Mouse (Mus musculus) limb, embryonic 15.5 days (tissue): ENCODE results near the gene Cntn1. TPM values are rescaled to one million over a fixed set of nuclear protein-coding genes. Genes with fewer than 3 reads are reported as not detected.

ENCODE experiments used
- ATAC-seq: fragments of 200-750 bp; cut with Nextera tagmentation; 2 replicates; pipeline ENCODE4 v1.8.0; 2017; ENCODE audit warnings: low read depth, moderate TSS enrichment; ENCODE audit not compliant: insufficient number of reproducible peaks, low FRiP score, low TSS enrichment
- H3K27ac ChIP-seq: fragments of 300-500 bp; sonication (generic); 2 replicates; pipeline ENCODE4 v1.5.1; 2015; ENCODE audit warnings: moderate library complexity, mild to moderate bottlenecking, inconsistent platforms
- H3K27me3 ChIP-seq: fragments of 300-500 bp; sonication (generic); 2 replicates; pipeline ENCODE4 v1.6.1; 2015; ENCODE audit warnings: inconsistent platforms
- H3K36me3 ChIP-seq: fragments of 300-500 bp; sonication (generic); 2 replicates; pipeline ENCODE4 v1.6.1; 2015; ENCODE audit warnings: inconsistent platforms
- H3K4me1 ChIP-seq: fragments of 300-500 bp; sonication (generic); 2 replicates; pipeline ENCODE4 v1.6.1; 2015; ENCODE audit warnings: inconsistent platforms
- H3K4me2 ChIP-seq: fragments of 300-500 bp; sonication (generic); 2 replicates; pipeline ENCODE4 v1.6.1; 2015; ENCODE audit warnings: mild to moderate bottlenecking, inconsistent platforms
- H3K4me3 ChIP-seq: fragments of 300-500 bp; sonication (generic); 2 replicates; pipeline ENCODE4 v1.5.1; 2015; ENCODE audit warnings: mild to moderate bottlenecking, inconsistent platforms
- H3K9ac ChIP-seq: fragments of 300-500 bp; sonication (generic); 2 replicates; pipeline ENCODE4 v1.6.1; 2015; ENCODE audit warnings: inconsistent platforms
- H3K9me3 ChIP-seq: fragments of 300-500 bp; sonication (generic); 2 replicates; pipeline ENCODE4 v1.6.1; 2016; ENCODE audit warnings: inconsistent platforms
- WGBS: fragments of 180-500 bp; shearing (Covaris S2); methylation state at CpG from one replicate; pipeline ENCODE4 v1.1.7; 2015; 5-methylcytosine and 5-hydroxymethylcytosine counted together
- polyA plus RNA-seq: library from polyadenylated mRNA; unstranded; fragments of >200 nt; fragmentation: Nextera tagmentation; extraction: Ambion mirVana; gene quantifications from 2 replicates; pipeline ENCODE4 v1.2.1, GENCODE M21; 2015

Gene Cntn1
- polyA plus RNA-seq, 1 experiment from 2014 or later: 3.0 TPM

DNA sequence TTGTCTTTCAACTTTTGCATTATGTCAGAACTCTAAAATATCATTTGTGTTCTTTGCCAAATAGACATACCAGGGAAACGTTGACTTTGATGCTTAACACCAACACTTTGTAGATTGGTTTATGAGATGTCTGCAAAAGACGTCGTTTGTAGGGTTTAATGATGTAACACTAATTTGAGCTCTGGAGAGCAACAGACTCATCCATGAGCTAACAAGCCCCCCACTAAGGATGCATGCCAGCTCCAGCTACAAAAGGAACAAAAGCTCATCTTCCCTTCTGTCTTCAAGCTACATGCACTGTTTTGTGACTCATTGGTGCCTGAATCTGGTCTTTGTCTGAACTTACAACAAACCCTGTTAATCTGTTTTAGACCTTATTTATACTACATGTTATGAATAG, 28.5 kb downstream of the Cntn1 start:
- no peak overlapping the region for H3K4me2 ChIP-seq
- H3K4me3 ChIP-seq: no peak overlapping the region
- H3K27me3 ChIP-seq: no peaks in the 10 kb centered on the region
- no peak overlapping the region for H3K9ac ChIP-seq
- H3K4me1 ChIP-seq: no peaks in the 10 kb centered on the region
- 42% methylated on average over 3 of the region's 3 CpGs for WGBS
- H3K9me3 ChIP-seq: no peaks in the 10 kb centered on the region
- no peak overlapping the region for H3K27ac ChIP-seq
- no peak for ATAC-seq
- H3K36me3 ChIP-seq: no peaks in the 10 kb centered on the region

DNA sequence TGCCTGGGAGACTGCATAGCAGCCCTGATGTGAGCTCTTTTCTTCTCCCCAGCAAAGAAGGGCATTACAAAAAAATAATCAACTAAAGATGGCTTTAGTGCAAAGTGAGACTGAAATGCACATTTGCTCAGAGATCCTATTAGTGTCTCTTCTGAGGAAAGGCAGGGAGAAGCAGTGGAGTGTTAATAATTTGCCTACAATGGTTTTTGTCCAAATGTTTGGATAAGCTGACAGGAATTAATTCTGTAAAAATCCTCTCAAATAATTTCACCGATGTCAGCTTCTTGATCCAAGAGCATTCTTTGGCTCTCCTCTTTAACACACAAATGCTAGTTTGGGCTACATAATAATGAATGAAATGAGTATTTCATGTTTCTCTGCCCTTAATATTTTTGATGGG, 34.9 kb downstream of the Cntn1 start:
- ATAC-seq: no peak
- H3K36me3 ChIP-seq: no peaks in the 10 kb centered on the region
- H3K27ac ChIP-seq: no peak overlapping the region
- H3K4me2 ChIP-seq: no peak overlapping the region
- H3K27me3 ChIP-seq: no peaks in the 10 kb centered on the region
- no peaks in the 10 kb centered on the region for H3K9me3 ChIP-seq
- H3K9ac ChIP-seq: no peak overlapping the region
- no peak overlapping the region for H3K4me3 ChIP-seq
- no peaks in the 10 kb centered on the region for H3K4me1 ChIP-seq
- WGBS: 87% methylated on average over 1 of the region's 1 CpGs

DNA sequence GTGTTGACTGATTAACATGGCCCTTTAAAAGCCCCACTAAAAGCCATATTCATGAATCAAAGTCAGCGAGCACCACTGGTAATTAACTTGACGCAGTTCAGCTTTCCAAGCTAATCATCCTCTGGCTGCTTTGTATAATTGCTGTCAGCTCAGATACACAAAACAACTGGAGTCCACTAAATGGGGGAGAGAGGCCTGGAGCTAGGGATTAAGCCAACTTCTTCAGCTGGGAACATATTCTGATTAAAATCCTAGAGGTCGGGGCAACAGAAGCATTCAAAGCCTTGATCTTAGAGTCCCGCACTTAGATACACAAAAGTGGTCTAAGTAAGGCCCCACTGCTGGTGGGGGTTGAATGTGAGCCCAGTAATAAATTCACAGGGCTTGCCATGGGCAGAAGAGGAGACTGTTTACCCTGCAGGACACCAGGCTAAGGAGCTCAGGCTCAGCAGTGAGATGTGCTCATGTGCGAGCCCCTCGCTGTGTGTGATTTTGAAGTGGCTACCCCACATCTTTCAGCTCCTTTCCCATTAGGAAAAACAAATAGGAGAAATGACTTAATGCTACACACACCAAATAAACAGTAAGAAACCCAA, 36.8 kb downstream of the Cntn1 start:
- Histone ChIP-seq H3K9ac (no peak overlapping the region), H3K4me1 (no peaks in the 10 kb centered on the region), H3K4me3 (no peak overlapping the region), H3K27me3 (no peaks in the 10 kb centered on the region), H3K9me3 (no peaks in the 10 kb centered on the region), H3K27ac (no peak overlapping the region), H3K36me3 (no peaks in the 10 kb centered on the region), H3K4me2 (no peak overlapping the region)
- 33% methylated on average over 6 of the region's 6 CpGs for WGBS
- ATAC-seq: no peak

DNA sequence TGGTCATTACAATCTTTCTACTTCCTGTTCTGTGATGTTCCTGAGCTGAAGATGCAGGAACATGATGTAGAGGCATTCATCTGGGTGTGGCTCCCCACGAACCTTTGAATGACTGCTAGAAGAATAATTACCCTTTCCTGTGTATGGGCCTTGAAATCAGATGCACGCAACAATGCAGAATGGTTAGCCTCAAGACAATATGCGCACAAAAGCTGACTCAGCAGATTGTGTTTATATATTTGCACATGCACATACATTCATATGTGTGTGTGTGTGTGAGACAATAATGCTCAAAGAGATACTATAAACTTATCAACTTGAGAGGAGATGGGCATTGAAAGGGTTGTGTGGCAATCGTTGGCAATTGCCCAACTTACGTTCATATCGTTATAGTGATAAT, 39.8 kb downstream of the Cntn1 start:
- ATAC-seq: no peak
- H3K4me1 ChIP-seq: no peaks in the 10 kb centered on the region
- H3K9ac ChIP-seq: no peak overlapping the region
- no peak overlapping the region for H3K4me3 ChIP-seq
- no peaks in the 10 kb centered on the region for H3K9me3 ChIP-seq
- H3K27ac ChIP-seq: no peak overlapping the region
- 79% methylated on average over 6 of the region's 6 CpGs for WGBS
- no peak overlapping the region for H3K4me2 ChIP-seq
- no peaks in the 10 kb centered on the region for H3K36me3 ChIP-seq
- no peaks in the 10 kb centered on the region for H3K27me3 ChIP-seq

DNA sequence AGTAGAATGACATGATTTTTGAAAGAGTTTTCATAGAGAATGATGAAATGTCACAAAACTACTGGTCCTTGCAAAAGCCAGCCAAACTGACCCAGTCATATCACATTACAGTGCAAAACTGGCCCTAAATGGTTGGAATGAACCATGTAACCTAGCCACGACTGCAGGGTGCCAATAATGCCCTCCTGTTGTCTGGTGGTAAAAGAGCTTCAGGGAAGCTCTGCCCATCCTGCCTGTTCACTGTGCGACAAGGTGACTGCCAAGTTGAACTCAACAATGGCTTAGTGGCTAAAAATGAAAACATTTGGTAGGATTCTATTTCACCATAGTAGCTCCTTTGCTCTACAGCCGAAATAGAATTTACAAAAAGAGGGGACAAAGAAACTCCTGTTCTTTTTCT, 41.1 kb downstream of the Cntn1 start:
- H3K4me1 ChIP-seq: no peaks in the 10 kb centered on the region
- no peak for ATAC-seq
- 56% methylated on average over 3 of the region's 3 CpGs for WGBS
- H3K4me3 ChIP-seq: no peak overlapping the region
- no peak overlapping the region for H3K4me2 ChIP-seq
- H3K9ac ChIP-seq: no peak overlapping the region
- no peaks in the 10 kb centered on the region for H3K9me3 ChIP-seq
- H3K36me3 ChIP-seq: no peaks in the 10 kb centered on the region
- H3K27me3 ChIP-seq: no peaks in the 10 kb centered on the region
- H3K27ac ChIP-seq: no peak overlapping the region

- Histone ChIP-seq H3K36me3 (no peaks in the 10 kb centered on the region), H3K9ac (no peak overlapping the region), H3K4me3 (no peak overlapping the region), H3K27me3 (no peaks in the 10 kb centered on the region), H3K4me1 (no peaks in the 10 kb centered on the region), H3K9me3 (no peaks in the 10 kb centered on the region), H3K27ac (no peak overlapping the region), H3K4me2 (no peak overlapping the region)
- no peak for ATAC-seq
- 64% methylated on average over 5 of the region's 5 CpGs for WGBS
These were observed 48.6 kb downstream of the Cntn1 start for GRCm38 (mm10) chr15:92099410-92100174.

DNA sequence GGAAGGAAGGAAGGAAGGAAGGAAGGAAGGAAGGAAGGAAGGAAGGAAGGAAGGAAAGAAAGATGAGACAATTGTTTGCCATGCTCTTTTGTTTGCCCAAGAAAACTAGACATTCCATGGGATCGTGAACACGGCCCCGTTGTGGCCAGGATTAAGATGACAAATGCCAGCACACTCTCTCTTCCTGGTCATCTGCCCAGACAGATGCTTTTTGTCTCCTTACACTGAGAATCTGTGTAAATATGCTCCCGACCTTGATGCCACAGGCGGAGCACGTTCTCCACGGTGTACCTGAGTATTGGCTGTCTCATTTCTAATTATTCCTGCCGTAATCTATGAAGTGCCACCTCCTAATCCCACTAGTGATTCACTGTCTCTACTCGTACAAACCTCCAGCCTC, 51.0 kb downstream of the Cntn1 start:
- H3K9me3 ChIP-seq: no peaks in the 10 kb centered on the region
- ATAC-seq: no peak
- H3K27me3 ChIP-seq: no peaks in the 10 kb centered on the region
- H3K4me2 ChIP-seq: no peak overlapping the region
- no peak overlapping the region for H3K4me3 ChIP-seq
- no peaks in the 10 kb centered on the region for H3K4me1 ChIP-seq
- H3K9ac ChIP-seq: no peak overlapping the region
- WGBS: 77% methylated on average over 9 of the region's 9 CpGs
- no peak overlapping the region for H3K27ac ChIP-seq
- H3K36me3 ChIP-seq: no peaks in the 10 kb centered on the region

GRCm38 (mm10) chr15:92112455-92112854, 61.5 kb downstream of the Cntn1 start:
- ATAC-seq: no peak
- H3K9ac ChIP-seq: no peak overlapping the region
- H3K4me3 ChIP-seq: no peak overlapping the region
- no peak overlapping the region for H3K27ac ChIP-seq
- no peak overlapping the region for H3K4me2 ChIP-seq
- H3K4me1 ChIP-seq: no peaks in the 10 kb centered on the region
- H3K36me3 ChIP-seq: no peaks in the 10 kb centered on the region
- no peaks in the 10 kb centered on the region for H3K27me3 ChIP-seq
- H3K9me3 ChIP-seq: no peaks in the 10 kb centered on the region

GRCm38 (mm10) chr15:92132936-92133335, 82.0 kb downstream of the Cntn1 start:
- Histone ChIP-seq H3K27ac (no peak overlapping the region), H3K36me3 (no peaks in the 10 kb centered on the region), H3K4me3 (no peak overlapping the region), H3K4me1 (no peaks in the 10 kb centered on the region), H3K9ac (no peak overlapping the region), H3K27me3 (no peaks in the 10 kb centered on the region), H3K9me3 (no peaks in the 10 kb centered on the region), H3K4me2 (no peak overlapping the region)
- no peak for ATAC-seq
- 69% methylated on average over 3 of the region's 3 CpGs for WGBS

- no peak for ATAC-seq
- no peaks in the 10 kb centered on the region for H3K27me3 ChIP-seq
- no peak overlapping the region for H3K4me3 ChIP-seq
- H3K4me2 ChIP-seq: no peak overlapping the region
- no peaks in the 10 kb centered on the region for H3K36me3 ChIP-seq
- H3K9ac ChIP-seq: no peak overlapping the region
- H3K27ac ChIP-seq: no peak overlapping the region
- WGBS: 73% methylated on average over 9 of the region's 9 CpGs
- no peaks in the 10 kb centered on the region for H3K4me1 ChIP-seq
- H3K9me3 ChIP-seq: no peaks in the 10 kb centered on the region
These were observed 83.3 kb downstream of the Cntn1 start for GRCm38 (mm10) chr15:92134254-92134653.

DNA sequence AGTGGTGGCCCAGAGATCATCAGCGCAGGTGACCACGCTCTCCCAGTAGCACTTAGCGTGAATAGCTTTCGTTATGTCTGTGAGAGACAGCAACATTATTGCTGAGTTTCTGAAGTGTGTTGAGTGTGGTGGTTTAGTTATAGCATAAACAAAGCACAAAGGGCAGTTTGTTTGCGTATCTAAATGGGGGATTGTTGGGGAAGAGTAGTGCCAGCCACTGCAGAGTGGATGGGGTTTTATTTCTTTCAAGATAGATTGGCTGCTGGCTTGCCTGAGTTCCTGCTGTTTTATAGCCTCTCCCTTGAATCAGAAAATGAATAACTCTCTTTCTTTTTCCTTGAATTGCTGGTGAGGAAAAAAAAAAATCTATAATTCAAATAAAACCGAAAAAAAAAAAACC, 86.1 kb downstream of the Cntn1 start:
- ATAC-seq: no peak
- no peaks in the 10 kb centered on the region for H3K9me3 ChIP-seq
- H3K36me3 ChIP-seq: no peaks in the 10 kb centered on the region
- H3K4me2 ChIP-seq: no peak overlapping the region
- H3K9ac ChIP-seq: no peak overlapping the region
- no peak overlapping the region for H3K27ac ChIP-seq
- H3K4me1 ChIP-seq: no peaks in the 10 kb centered on the region
- H3K4me3 ChIP-seq: no peak overlapping the region
- no peaks in the 10 kb centered on the region for H3K27me3 ChIP-seq
- WGBS: 61% methylated on average over 6 of the region's 6 CpGs

- ATAC-seq: no peak
- Histone ChIP-seq H3K36me3 (no peaks in the 10 kb centered on the region), H3K9ac (no peak overlapping the region), H3K9me3 (no peaks in the 10 kb centered on the region), H3K4me1 (no peaks in the 10 kb centered on the region), H3K27me3 (no peaks in the 10 kb centered on the region), H3K4me2 (no peak overlapping the region), H3K4me3 (no peak overlapping the region), H3K27ac (no peak overlapping the region)
- 64% methylated on average over 4 of the region's 4 CpGs for WGBS
These were observed 91.0 kb downstream of the Cntn1 start for GRCm38 (mm10) chr15:92141972-92142371.

GRCm38 (mm10) chr15:92154921-92155320, 104.0 kb downstream of the Cntn1 start:
- Histone ChIP-seq H3K4me2 (no peak overlapping the region), H3K9me3 (no peaks in the 10 kb centered on the region), H3K9ac (no peak overlapping the region), H3K4me1 (no peaks in the 10 kb centered on the region), H3K36me3 (no peaks in the 10 kb centered on the region), H3K27ac (no peak overlapping the region), H3K27me3 (no peaks in the 10 kb centered on the region), H3K4me3 (no peak overlapping the region)
- 88% methylated on average over 2 of the region's 2 CpGs for WGBS
- no peak for ATAC-seq
